Mouse (Mus musculus): ENCODE measurements around the gene Strip2. TPM values are rescaled to one million over a fixed set of nuclear protein-coding genes. Genes with fewer than 3 reads are reported as not detected.

Strip2 gene
- polyA plus RNA-seq, 1 experiment from 2014 or later, result 1.7 TPM

DNA sequence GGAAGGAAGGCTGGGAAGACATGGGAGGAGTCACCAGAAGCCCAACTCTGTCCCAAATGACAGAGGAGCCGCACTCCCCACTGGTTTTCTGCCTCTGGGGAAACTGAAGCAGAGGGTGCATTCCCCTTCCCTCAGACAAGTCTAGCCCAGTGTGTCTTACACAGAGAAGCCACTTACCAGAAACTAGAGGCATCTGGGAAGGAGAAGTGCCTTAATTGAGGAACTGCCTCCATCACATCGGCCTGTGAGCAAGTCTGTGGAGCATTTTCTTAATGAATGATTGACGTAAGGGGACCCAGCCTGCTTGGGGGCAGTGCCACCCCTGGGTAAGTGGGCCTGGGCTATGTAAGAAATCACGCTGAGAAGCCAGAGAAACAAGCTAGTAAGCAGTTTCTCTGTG lies 82.0 kb downstream of the Strip2 start:
- Histone ChIP-seq H3K4me2 (ENCODE audit: low read length) (no peak overlapping the region), H3K9me3 (replicated peaks; ENCODE audit: control insufficient read depth, low read length) (no peaks in the 10 kb centered on the region), H3K4me3 (ENCODE audit: low read depth, low read length) (no peak overlapping the region), H3K36me3 (ENCODE audit: control insufficient read depth, insufficient read depth, low read length) (no peaks in the 10 kb centered on the region), H3K9ac (ENCODE audit: low read length) (no peak overlapping the region), H3K27ac (ENCODE audit: low read depth, low read length) (no peak overlapping the region), H3K4me1 (ENCODE audit: control insufficient read depth, insufficient read depth, low read length) (no peaks in the 10 kb centered on the region), H3K27me3 (replicated peaks; ENCODE audit: control insufficient read depth, insufficient read depth, low read length) (no peaks in the 10 kb centered on the region)
- DNase-seq (ENCODE audit: low spot score) (no peak), ATAC-seq (no peak)
- WGBS, result 62% methylated on average over 4 of the region's 4 CpGs

DNA sequence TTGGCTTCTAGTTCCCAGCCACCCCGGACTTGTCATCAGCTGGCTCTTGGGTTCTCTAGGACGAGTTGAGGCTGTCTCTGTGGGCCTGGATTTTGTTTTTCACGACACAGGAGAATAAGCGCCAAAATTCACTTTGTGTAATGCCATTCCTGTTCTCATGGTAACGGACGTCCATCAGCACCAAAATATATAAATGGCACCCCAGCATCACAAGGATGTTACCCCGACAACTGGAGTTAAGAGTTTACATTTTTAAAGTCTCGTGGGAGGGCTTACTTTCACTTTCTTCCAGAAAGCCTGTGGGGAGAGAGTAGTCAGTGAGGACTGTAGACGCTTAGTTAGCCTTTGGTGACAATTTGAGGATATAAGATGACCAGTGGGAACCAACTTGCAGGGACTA lies 85.8 kb downstream of the Strip2 start:
- ATAC-seq (no peak), DNase-seq (ENCODE audit: low spot score) (no peak)
- Histone ChIP-seq H3K36me3 (ENCODE audit: control insufficient read depth, insufficient read depth, low read length) (no peaks in the 10 kb centered on the region), H3K27ac (ENCODE audit: low read depth, low read length) (no peak overlapping the region), H3K4me2 (ENCODE audit: low read length) (no peak overlapping the region), H3K4me3 (ENCODE audit: low read depth, low read length) (no peak overlapping the region), H3K9me3 (replicated peaks; ENCODE audit: control insufficient read depth, low read length) (no peaks in the 10 kb centered on the region), H3K4me1 (ENCODE audit: control insufficient read depth, insufficient read depth, low read length) (no peaks in the 10 kb centered on the region), H3K27me3 (replicated peaks; ENCODE audit: control insufficient read depth, insufficient read depth, low read length) (no peaks in the 10 kb centered on the region), H3K9ac (ENCODE audit: low read length) (no peak overlapping the region)
- WGBS, result 77% methylated on average over 9 of the region's 9 CpGs

GRCm38 (mm10) chr6:30005851-30006250 lies 89.0 kb downstream of the Strip2 start:
- Histone ChIP-seq H3K4me1 (ENCODE audit: control insufficient read depth, insufficient read depth, low read length) (no peaks in the 10 kb centered on the region), H3K4me3 (ENCODE audit: low read depth, low read length) (no peak overlapping the region), H3K27ac (ENCODE audit: low read depth, low read length) (no peak overlapping the region), H3K9me3 (replicated peaks; ENCODE audit: control insufficient read depth, low read length) (no peaks in the 10 kb centered on the region), H3K9ac (ENCODE audit: low read length) (no peak overlapping the region), H3K4me2 (ENCODE audit: low read length) (no peak overlapping the region), H3K27me3 (replicated peaks; ENCODE audit: control insufficient read depth, insufficient read depth, low read length) (no peaks in the 10 kb centered on the region), H3K36me3 (ENCODE audit: control insufficient read depth, insufficient read depth, low read length) (no peaks in the 10 kb centered on the region)
- ATAC-seq (no peak), DNase-seq (ENCODE audit: low spot score) (no peak)
- whole genome bisulfite sequencing, result 100% methylated on average over 1 of the region's 1 CpGs

DNA sequence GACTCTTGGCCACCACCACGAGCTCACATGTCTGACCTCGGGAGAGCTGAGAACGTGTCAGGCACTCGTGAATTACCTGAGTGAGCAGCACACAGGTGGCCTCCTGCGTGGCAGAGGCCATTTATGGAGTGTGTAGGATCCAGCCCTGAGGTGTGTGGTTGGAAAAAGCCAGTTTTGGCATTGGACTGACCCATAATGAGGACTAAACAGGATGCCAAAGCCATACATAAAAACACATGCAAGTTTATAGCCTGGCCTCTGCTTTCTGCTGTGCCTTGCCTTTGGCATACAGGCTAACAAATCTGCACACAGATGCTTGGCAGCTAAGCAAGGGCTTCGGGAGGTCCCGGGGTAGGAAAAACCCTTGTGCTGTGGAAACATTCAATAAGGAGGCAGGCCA lies 92.4 kb downstream of the Strip2 start:
- no peak overlapping the region for H3K4me3 ChIP-seq (ENCODE audit: low read depth, low read length)
- ATAC-seq (no peak), DNase-seq (ENCODE audit: low spot score) (no peak)
- H3K36me3 ChIP-seq (ENCODE audit: control insufficient read depth, insufficient read depth, low read length), result no peaks in the 10 kb centered on the region
- H3K4me1 ChIP-seq (ENCODE audit: control insufficient read depth, insufficient read depth, low read length), result no peaks in the 10 kb centered on the region
- H3K9me3 ChIP-seq (replicated peaks; ENCODE audit: control insufficient read depth, low read length), result no peaks in the 10 kb centered on the region
- no peak overlapping the region for H3K27ac ChIP-seq (ENCODE audit: low read depth, low read length)
- WGBS, result 82% methylated on average over 7 of the region's 7 CpGs
- no peaks in the 10 kb centered on the region for H3K27me3 ChIP-seq (replicated peaks; ENCODE audit: control insufficient read depth, insufficient read depth, low read length)
- no peak overlapping the region for H3K9ac ChIP-seq (ENCODE audit: low read length)
- no peak overlapping the region for H3K4me2 ChIP-seq (ENCODE audit: low read length)

Small RNAs within 50 kb of the gene (microRNA-seq; reads per million reads assigned to microRNA genes)
- not detected for gene Gm23049

Other genes starting within 250 kb of the Strip2 start
- gene Tspan33, start 222.8 kb upstream of the Strip2 start, polyA plus RNA-seq (2014; fragmentation: Nextera tagmentation; extraction: Ambion mirVana), result 2.2 TPM in 2 replicates
- gene Smo, start 181.5 kb upstream of the Strip2 start, polyA plus RNA-seq (2014; fragmentation: Nextera tagmentation; extraction: Ambion mirVana), result 9.7 and 10.4 TPM in 2 replicates
- gene Ahcyl2, start 149.0 kb upstream of the Strip2 start, polyA plus RNA-seq (2014; fragmentation: Nextera tagmentation; extraction: Ambion mirVana), result 8.6 and 11.5 TPM in 2 replicates
- gene Nrf1, start 131.0 kb downstream of the Strip2 start, polyA plus RNA-seq (2014; fragmentation: Nextera tagmentation; extraction: Ambion mirVana), result 46.5 and 48.7 TPM in 2 replicates

All from forebrain, embryonic 14.5 days (tissue).